Mouse (Mus musculus): ENCODE results near the gene Btbd7. TPM values are rescaled to one million over a fixed set of nuclear protein-coding genes. Genes with fewer than 3 reads are reported as not detected.

Btbd7 gene
- total RNA-seq, 2 experiments from 2014 or later = 17.7 to 19.6 TPM

DNA sequence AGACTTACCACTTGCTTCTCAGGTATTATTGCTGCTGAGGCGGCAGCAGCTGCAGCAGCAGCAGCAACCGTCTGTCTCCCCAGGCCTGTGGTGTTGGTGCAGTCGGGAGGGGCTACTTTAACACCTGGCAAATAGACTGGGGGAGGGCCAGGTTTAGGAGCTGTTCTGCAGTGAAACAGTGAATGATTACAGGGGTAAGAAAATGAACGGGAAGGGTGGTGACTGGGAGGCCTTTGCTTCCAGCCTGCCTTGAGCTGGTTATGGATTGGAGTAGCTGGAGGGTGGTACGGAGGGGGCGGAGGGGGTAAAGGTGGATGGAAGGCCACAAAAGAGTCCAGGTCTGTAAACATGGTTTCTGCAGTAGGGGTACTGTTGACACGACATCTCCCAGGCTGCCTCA lies 90.3 kb downstream of the Btbd7 start:
- intact Hi-C loops (cut with DNase I) = no loop called here

DNA sequence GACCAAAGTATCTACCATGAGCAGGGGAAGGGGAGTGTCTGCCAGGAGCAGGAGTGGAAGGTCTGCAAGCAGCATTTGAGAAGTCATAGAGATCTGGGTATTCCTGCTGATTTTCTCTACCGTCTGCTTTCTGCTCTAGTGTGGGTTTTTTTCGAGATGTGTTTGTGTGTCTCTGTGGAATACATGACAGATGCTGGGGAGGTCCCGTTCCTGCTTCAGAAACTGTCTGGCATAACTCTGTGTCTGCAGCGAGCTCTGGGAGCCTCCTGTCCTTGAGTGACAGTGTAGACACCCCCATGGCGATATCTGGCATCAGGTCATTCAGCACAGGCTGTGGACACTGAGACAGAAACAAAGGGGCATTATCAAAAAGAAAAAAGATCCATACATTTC lies 92.7 kb downstream of the Btbd7 start:
- no peak for DNase-seq (ENCODE audit: extremely low spot score in 1 of 2, low spot score in 2 of 2)
- intact Hi-C loops (cut with DNase I) = no loop called here

More for the DNA sequence above, 90.3 kb downstream of the Btbd7 start:
- DNase-seq (ENCODE audit: extremely low spot score in 1 of 2, low spot score in 2 of 2) = no peak

DNA sequence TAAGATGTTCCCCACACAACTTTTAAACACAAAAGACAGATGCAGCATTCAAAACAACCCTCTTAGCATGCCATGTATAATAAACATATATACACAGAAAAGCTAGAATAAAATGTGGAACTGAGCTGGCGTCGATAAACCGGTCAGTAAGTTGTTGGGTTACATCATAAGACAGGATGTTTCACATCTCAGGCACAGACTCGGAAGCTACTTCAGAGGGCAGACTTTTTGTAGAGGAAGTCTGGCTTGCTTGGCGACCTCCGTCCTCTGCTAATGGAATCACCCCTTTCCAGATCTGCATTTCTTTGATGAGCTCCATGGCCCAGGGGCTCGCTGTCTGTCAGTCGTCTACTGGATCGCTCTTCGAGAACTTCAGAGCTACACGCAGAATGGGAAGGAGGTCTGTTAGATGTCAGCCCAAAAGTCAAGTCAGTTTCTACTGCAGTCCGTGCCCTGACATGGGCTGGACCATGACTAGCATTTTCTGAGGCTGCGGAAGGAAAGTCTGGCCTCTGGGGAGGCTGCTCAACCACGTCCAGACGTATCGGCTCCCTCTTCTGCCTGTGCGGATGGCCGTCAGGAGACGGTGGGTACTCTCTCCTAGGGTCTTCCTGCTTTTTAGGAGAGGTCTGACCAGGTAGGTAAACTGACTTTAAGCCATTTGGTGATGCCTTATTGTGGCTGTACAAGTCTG lies 93.2 kb downstream of the Btbd7 start:
- intact Hi-C loops (cut with DNase I) = no loop called here
- DNase-seq (ENCODE audit: extremely low spot score in 1 of 2, low spot score in 2 of 2) = no peak

DNA sequence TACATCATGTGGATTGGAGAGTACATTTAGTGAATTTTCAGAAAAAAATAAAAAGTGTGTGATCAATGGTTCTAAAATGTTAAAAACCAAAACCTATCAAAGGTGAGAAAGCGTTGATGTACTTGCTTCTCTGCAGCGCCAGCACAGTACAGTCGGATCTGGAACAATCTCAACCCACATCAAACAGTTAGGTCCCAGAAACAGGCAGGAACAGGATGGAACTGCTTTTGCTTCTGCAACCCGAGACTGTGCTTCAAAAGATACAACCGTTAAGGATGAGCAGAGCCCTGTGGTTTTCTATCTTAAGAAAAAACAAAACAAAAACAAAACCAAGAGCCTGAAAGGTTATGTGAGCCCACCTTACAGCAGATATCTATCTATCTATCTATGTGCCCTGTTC lies 95.4 kb downstream of the Btbd7 start:
- no peak for DNase-seq (ENCODE audit: extremely low spot score in 1 of 2, low spot score in 2 of 2)
- intact Hi-C loops (cut with DNase I) = no loop called here

DNA sequence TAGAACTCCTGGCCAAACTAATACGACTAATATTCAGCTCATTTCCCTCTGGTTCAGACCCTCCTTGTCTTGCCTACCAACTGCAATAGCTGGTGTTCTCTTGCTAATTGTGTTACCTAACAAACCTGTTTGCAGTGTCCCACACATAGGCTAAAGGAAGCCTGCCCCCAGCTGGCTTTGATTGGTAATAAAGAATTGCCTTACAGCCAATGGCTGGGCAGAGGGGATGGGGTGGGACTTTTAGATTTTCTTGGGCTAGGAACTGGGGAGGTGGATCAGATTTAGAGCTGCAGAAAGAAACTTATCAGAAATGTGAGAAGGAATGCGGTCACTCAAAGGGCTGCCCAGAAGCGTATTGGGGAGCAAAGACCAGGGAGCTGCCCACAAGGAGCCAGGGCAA lies 98.8 kb downstream of the Btbd7 start:
- DNase-seq (ENCODE audit: extremely low spot score in 1 of 2, low spot score in 2 of 2) = no peak
- intact Hi-C loops (cut with DNase I) = loop anchor here (10.0 kb wide), 2 partner anchors 285 to 325 kb away; no protein-coding TSS in a partner anchor

DNA sequence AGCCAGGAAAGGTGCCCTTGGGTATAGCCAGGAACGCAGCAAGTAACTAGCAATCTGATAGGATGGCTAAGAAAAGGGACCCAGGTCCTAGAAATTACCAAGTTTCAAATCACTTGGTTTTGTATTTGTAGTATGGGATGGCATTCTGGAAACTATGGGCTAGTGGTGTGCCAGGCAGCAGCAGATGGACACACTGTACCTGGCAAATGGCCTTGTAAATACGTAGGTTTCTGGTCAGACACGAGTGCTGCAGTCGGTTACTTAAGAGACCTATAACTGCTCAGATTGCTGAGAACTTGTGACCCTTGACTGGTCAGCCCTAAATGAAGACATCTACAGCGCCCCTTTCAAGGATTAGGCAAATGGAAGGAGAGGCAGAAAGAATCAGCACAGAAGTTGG lies 100.1 kb downstream of the Btbd7 start:
- intact Hi-C loops (cut with DNase I) = loop anchor here (10.0 kb wide), 2 partner anchors 287 to 327 kb away; no protein-coding TSS in a partner anchor
- no peak for DNase-seq (ENCODE audit: extremely low spot score in 1 of 2, low spot score in 2 of 2)

DNA sequence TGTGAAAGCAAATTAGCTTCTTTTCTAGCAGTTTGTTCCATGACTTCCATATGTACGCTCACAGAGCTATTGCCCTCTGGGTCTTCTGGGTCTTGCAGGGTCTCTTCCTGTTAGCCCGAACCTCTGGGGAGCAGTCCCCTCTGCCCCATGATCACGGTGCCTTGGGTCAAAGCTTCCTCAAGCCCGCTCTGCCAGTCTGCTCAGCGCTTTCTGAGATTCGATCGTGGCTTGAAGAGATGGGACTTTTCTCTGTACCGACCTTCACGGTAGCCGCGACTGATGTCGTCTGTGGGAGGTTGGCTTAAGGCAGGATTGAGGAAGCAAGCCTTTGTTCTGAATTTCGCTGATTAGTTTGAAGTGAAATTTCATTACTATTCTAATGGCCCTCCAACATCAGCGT lies 102.2 kb downstream of the Btbd7 start:
- DNase-seq (ENCODE audit: extremely low spot score in 1 of 2, low spot score in 2 of 2) = no peak

DNA sequence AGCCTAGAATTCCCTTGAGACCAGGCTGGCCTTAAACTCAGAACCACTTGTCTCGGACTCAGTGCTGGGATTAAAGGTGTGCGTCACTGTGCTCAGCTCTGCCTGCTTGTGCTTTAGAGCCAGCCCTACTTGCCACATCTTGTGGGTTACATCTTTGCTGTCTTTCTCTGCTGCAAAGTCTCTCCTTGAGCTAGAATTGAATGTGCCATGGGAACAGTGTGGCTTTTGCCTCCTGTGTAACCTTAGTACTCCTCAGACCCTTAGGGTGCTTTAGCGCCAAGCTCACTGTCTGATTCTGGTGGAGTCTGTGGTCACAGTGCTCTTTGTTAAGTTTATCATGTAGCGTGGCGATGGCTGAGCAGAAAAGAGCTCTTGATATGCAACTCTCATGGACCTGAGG lies 105.6 kb downstream of the Btbd7 start:
- DNase-seq (ENCODE audit: extremely low spot score in 1 of 2, low spot score in 2 of 2) = no peak
- intact Hi-C loops (cut with DNase I) = loop anchor here (10.0 kb wide), 2 partner anchors 292 to 332 kb away; no protein-coding TSS in a partner anchor

More for the DNA sequence above, 102.2 kb downstream of the Btbd7 start:
- intact Hi-C loops (cut with DNase I) = loop anchor here (10.0 kb wide), 2 partner anchors 289 to 329 kb away; no protein-coding TSS in a partner anchor

DNA sequence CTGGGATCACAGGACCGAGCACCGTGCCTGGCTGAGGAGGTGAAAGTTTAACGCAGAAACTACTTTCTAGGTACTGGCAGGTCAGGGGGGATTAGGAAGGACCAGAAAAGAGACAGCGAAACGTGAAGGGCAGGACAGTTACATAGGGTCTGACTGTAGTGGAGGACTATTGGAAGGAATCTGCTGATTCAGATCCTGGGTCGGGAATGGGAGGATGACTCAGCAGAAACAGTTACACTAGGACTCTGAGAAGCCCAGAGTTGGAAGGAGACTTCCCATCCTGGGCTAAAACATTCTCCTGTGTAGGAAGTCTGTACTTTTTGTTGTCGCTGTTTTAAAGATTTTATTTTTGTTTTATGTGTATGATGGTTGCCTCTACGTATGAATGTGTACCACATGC lies 106.7 kb downstream of the Btbd7 start:
- intact Hi-C loops (cut with DNase I) = loop anchor here (10.0 kb wide), 2 partner anchors 293 to 333 kb away; no protein-coding TSS in a partner anchor
- DNase-seq (ENCODE audit: extremely low spot score in 1 of 2, low spot score in 2 of 2) = no peak

DNA sequence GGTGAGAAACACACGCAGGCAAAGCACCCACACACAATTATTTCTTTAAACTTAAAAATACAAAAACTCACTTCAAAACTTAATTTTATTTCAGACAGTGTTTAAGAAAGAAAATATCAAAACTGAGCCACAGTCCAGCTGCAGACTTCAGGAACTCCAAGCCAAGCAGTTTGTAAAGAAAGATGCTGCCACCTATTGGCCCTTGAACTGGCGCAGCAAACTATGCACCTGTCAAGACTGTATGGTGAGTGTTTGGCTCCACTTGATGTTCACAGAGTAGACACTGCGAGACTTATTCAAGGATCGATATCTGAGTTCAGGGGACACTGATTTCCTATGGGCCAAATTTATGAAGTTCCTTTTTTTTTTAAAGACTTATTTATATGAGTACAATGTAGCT lies 109.3 kb downstream of the Btbd7 start:
- intact Hi-C loops (cut with DNase I) = no loop called here
- no peak for DNase-seq (ENCODE audit: extremely low spot score in 1 of 2, low spot score in 2 of 2)

DNA sequence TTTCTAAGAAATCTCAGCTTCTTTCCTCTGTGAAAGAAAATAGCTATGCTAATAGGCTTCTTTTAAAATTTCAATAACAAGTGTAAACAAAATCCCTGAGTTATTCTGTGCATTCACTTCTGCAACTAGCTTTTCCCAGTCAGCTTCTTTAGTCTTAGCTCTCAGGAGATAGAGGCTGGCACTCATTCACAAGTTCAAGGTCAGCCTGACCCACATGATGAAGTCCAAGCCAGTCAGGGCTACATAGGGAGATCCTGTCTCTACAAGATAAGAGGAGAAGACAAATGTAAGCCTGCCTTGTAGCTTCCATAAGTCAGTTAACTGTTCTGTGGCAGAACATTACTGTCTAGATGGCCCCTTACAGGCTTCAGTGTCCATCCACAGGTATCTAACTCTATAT lies 114.6 kb downstream of the Btbd7 start:
- no peak for DNase-seq (ENCODE audit: extremely low spot score in 1 of 2, low spot score in 2 of 2)
- intact Hi-C loops (cut with DNase I) = no loop called here

DNA sequence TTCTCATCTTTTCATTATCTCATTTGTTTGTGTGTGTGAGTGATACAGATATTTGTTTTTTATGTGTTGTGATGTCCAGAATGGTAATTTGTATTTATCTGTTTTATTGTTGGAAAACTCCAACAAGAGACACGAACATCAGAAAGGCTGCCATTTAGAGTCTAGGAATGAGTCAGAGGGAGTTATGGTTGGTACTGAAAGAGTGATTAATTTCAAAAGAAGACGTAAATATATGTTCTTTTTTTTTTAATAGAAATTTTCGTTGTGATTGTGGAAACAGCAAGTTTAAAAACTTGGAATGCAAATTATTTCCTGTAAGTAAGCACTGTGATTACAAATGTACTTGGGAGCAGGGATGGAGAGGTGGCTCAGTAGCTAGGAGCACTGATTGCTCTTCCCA lies 116.6 kb downstream of the Btbd7 start:
- intact Hi-C loops (cut with DNase I) = no loop called here
- DNase-seq (ENCODE audit: extremely low spot score in 1 of 2, low spot score in 2 of 2) = no peak

DNA sequence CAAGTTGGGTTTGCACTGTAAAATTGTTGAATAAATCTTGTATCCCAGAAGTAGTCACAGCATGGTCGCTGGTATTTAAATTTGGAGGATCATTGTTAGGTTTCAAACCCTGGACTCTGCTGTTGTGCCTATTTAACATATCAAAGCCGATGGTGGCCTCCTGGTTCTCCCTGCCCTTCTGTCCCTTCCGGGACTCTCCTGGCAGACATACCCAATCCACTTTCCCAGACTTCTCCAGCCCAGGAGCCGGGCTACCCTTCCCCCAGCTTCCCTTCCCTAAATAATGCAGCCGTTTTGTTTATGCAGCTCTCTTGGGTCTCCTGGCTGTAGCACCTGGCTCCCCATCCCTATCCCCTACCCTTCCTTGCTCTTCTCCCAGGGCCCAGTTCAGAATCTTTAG lies 119.3 kb downstream of the Btbd7 start:
- intact Hi-C loops (cut with DNase I) = no loop called here
- peak in 1 of 2 experiments; percentile 32 for DNase-seq (ENCODE audit: extremely low spot score in 1 of 2, low spot score in 2 of 2)

DNA sequence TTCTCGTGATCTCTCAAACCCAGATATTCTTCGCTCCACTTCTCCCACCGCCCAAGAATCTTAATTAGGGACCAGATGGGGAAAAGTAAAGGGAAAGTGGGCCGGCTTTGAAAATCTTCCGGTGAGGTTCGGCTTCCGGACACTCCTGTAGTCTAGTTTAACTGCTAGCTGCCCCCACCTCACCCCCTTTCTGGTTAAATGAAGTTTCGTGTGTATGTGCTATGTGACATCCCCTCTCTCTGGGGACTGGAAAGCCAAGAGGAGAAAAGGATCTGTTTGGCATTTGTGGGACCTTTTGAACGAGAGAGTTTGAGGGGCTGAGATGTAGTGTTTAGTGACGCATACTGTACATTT lies 119.9 kb downstream of the Btbd7 start, which contains the start of gene Gm20604:
Gene Gm20604 (minus strand): TSS at position 270 of the 354 bp plus-strand sequence.
- intact Hi-C loops (cut with DNase I) = no loop called here
- peak in 1 of 2 experiments; percentile 33 for DNase-seq (ENCODE audit: extremely low spot score in 1 of 2, low spot score in 2 of 2)

DNA sequence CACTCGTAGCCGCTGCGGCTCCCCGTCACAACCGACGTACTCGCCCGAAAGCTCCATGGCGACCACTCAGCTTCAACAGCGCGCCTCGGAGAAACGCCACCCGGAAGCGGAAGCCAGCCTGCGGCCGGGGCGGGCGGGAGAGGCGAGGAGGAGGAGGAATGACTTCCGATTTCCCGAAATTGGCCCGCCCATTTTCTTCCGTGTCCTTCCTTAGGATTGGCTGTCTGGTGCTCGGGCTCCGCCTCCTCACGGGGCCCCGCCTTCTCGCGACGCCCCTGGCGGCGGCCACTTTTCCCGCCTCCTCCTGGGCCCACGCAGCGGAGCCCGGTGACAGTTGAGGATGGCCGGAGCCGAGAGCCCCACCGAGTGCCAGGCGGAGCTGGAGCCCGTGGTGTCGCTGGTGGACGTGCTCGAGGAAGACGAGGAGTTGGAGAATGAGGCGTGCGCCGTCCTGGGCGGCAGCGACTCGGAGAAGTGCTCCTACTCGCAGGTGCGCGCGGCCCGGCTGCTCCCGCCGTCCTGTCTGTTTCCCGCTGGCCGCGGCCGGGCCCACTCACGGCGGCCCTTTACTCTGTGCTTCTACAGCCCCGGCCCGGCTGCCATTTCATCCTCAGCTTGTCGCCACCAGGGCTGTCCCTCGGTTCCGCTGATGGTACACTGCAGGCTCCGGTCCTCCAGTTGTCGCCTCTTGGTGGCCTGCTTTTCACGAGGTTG lies 120.4 kb downstream of the Btbd7 start, which contains the start of the genes Gm28051, Gon7 and Ubr7:
Gene Gm28051 (minus strand): TSS at position 77 of the 714 bp plus-strand sequence.
Gene Gon7 (minus strand): TSS at position 115 of the 714 bp plus-strand sequence.
Gene Ubr7 (plus strand): TSS at position 279 of the 714 bp plus-strand sequence.
- DNase-seq (ENCODE audit: extremely low spot score in 1 of 2, low spot score in 2 of 2) = peak; percentile 96 to 99
- intact Hi-C loops (cut with DNase I) = no loop called here

DNA sequence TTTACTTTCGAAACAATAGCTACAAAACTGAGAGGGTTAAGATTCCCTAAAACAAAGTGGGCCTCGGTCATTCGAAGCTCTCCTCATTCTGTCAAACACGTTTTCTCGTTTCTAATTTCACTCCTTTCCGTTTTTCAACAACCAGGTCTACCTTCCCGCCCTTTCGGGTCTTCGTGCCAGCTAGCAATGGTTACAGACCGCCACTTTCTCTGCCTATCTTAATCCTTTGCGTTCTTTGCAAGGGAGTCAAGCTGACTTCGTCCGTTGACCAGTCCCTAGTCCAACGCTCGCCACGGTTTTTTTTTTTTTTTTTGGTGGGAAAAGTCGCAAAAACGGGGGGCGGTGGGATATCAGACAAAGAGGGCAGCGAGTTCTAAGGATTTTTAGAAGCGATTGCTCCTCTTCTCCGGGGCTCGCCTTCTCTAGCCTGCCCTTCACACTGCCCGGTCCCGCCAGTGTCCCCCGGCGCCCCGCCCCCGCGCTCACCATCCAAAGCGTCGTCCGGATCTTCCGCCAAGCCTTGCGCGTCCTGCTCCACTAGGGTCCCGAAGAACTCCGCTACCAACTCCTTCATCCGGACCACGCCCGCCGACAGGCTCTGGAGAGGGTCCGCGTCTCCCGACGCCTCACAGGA lies 121.1 kb downstream of the Btbd7 start:
- DNase-seq (ENCODE audit: extremely low spot score in 1 of 2, low spot score in 2 of 2) = no peak
- intact Hi-C loops (cut with DNase I) = no loop called here

DNA sequence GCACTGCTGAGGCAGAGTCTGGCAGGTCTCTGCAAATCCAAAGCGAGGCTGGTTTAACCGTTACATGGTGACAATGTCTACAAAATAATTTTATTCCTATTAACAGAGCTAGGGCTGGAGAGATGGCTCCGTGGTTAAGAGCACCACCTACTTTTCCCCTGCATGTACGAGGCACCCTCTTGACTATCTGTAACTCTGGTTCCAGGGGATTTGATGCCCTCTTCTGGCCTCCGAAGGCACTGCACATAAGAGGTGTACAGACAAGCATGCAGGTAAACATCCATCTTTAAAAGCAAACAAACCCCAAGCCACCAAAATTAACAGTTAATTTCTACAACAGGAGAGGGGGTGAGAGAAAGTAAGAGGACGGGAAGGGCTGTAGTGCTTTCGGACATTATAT lies 122.0 kb downstream of the Btbd7 start:
- intact Hi-C loops (cut with DNase I) = no loop called here
- peak in 1 of 2 experiments; percentile 38 for DNase-seq (ENCODE audit: extremely low spot score in 1 of 2, low spot score in 2 of 2)

DNA sequence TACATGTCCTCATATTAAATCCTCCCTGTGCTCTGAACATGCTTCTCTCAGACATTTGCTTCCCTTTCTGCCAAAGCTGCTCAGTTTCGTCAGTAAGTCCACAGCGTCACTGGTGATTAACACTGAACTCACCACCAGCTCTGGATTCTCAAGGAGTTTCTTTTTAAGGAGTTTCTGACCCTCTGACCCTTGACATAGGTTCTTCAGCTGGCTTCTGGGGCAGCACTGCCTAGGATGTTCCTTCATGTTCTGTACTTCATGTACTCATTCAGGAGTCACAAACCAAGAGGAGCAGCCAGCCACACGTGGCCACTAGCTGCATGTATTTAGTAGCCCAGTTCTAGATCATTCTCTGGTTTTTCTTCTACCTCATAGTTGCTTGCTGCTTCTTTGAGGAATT lies 130.0 kb downstream of the Btbd7 start:
- DNase-seq (ENCODE audit: extremely low spot score in 1 of 2, low spot score in 2 of 2) = no peak
- intact Hi-C loops (cut with DNase I) = no loop called here

DNA sequence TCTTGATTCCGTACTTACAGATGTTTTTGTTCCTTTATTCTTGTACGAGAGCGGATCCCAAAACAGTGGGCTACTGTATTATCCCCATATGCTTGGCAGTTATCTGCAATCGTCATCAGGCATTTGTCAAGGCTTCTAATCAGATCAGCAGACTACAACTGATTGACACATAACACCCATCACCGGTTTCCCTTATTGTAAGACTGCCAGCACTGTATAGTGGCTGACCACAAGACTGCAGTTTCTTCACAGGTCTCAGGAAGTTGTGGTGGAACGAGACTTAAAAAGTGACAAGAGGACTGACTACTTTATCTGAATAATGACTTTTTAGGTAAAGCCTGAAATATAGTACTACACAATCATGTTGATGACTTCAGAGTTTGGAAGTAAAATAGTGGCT lies 133.4 kb downstream of the Btbd7 start:
- intact Hi-C loops (cut with DNase I) = no loop called here
- DNase-seq (ENCODE audit: extremely low spot score in 1 of 2, low spot score in 2 of 2) = no peak

Measured in left cerebral cortex, postnatal 10 days (tissue).